Mouse (Mus musculus): ENCODE data around the gene Alk. TPM values are rescaled to one million over a fixed set of nuclear protein-coding genes. Genes with fewer than 3 reads are reported as not detected.

The Alk gene
- polyA plus RNA-seq, 1 experiment from 2014 or later: 0.05 TPM

DNA sequence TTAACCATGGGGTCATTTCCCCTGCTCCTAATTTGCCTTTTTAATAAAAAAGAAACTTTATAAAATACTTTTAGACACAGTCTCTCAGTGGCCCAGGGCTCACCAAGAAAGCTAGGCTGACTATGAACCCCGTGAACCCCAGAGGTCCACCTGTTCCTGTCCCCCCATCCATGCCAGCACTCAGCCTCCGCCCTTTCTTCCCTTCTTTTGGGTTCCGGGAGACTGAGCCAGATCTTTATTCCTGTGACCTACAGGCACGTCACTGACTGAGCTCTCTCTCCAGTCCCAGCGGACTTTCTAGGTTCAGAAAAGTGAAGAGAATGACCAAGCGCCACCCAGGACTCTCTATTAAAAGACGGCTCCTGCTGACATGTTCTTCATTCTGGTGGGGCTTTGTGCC is 728.9 kb downstream of the Alk start:
- 64% methylated on average over 7 of the region's 7 CpGs for WGBS
- no peak for ATAC-seq (replicated peaks; ENCODE audit: extremely low read depth, insufficient read depth, low FRiP score)
- H3K27me3 ChIP-seq (ENCODE audit: control insufficient read depth, insufficient read depth, low read length): no peaks in the 10 kb centered on the region
- no peaks in the 10 kb centered on the region for H3K4me1 ChIP-seq (ENCODE audit: control insufficient read depth, insufficient read depth, low read length)
- no peak overlapping the region for H3K4me2 ChIP-seq (ENCODE audit: low read depth, low read length)
- no peak overlapping the region for H3K4me3 ChIP-seq (ENCODE audit: low read length)
- H3K27ac ChIP-seq (ENCODE audit: low read length): no peak overlapping the region
- H3K36me3 ChIP-seq (ENCODE audit: control insufficient read depth, insufficient read depth): no peaks in the 10 kb centered on the region
- no peaks in the 10 kb centered on the region for H3K9me3 ChIP-seq (replicated peaks; ENCODE audit: control insufficient read depth, low read length)
- no peak overlapping the region for H3K9ac ChIP-seq (ENCODE audit: low read length)

DNA sequence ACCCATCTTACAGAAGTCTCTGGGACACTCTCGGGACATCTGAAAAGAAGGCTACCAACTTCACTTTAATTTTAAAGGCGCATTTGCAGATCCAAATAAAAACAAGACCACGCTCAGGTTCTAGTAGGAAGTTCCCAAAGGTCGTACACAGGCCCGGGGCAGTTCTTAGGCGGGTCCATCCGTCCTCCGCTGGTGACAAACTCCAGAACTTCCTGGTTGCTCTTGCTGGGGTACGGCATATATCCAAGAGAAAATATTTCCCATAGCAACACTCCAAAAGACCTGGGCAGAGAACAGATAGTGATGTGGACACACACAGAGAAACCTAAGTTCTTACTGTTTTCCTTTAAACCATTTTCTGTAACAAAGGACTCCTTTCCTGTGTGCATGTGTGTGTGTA is 729.6 kb downstream of the Alk start:
- H3K4me2 ChIP-seq (ENCODE audit: low read depth, low read length): no peak overlapping the region
- WGBS: 71% methylated on average over 9 of the region's 9 CpGs
- peaks cover under 1% of the 10 kb centered on the region; the same call in 1 of the 2 replicates for H3K4me1 ChIP-seq (ENCODE audit: control insufficient read depth, insufficient read depth, low read length)
- no peaks in the 10 kb centered on the region for H3K9me3 ChIP-seq (replicated peaks; ENCODE audit: control insufficient read depth, low read length)
- H3K27ac ChIP-seq (ENCODE audit: low read length): no peak overlapping the region
- H3K36me3 ChIP-seq (ENCODE audit: control insufficient read depth, insufficient read depth): no peaks in the 10 kb centered on the region
- H3K9ac ChIP-seq (ENCODE audit: low read length): no peak overlapping the region
- ATAC-seq (replicated peaks; ENCODE audit: extremely low read depth, insufficient read depth, low FRiP score): no peak; the same call in 1 of the 2 replicates
- H3K4me3 ChIP-seq (ENCODE audit: low read length): no peak overlapping the region
- no peaks in the 10 kb centered on the region for H3K27me3 ChIP-seq (ENCODE audit: control insufficient read depth, insufficient read depth, low read length)

DNA sequence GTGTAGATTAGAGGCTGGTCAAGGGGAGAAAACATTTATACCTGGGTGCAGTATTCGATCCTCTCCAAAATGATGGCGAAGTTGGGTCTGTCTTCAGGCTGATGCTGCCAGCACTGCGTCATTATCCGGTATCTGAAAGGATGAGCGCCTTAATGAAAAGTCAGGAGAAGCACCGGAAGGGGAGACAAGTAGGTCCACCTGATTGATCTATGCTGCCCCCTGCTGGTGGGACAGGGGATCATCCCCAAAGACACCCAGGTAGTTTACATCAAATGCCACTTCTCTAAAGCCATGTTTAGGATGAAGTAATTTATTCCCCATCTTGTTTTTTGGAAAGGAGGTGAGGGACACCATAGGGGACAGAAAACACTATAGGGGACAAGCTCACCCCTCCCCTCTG is 730.4 kb downstream of the Alk start:
- Histone ChIP-seq H3K4me3 (ENCODE audit: low read length) (no peak overlapping the region), H3K27me3 (ENCODE audit: control insufficient read depth, insufficient read depth, low read length) (no peaks in the 10 kb centered on the region)
- no peak for ATAC-seq (replicated peaks; ENCODE audit: extremely low read depth, insufficient read depth, low FRiP score)

DNA sequence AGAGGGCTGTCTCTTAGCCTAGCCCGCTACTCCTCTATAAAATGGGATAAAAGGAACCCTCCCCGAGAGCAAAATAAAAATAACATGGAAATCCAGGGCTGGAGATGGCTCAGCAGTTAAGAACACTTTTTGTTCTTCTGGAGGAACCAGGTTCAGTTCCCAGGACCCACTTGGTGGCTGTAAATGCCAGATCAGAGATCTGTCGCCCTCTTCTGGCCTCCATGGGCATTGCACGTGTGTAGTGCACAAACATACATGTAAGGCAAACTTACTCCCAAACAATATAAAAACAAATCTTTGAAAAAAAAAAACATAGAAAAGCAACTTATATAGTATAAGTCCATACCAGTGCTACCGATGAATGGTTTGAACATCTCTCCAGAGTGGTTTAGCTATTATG is 731.5 kb downstream of the Alk start:
- no peaks in the 10 kb centered on the region; the same call in 1 of the 2 replicates for H3K27me3 ChIP-seq (ENCODE audit: control insufficient read depth, insufficient read depth, low read length)
- H3K9ac ChIP-seq (ENCODE audit: low read length): no peak overlapping the region
- H3K4me1 ChIP-seq (ENCODE audit: control insufficient read depth, insufficient read depth, low read length): peaks cover 2% of the 10 kb centered on the region; the same call in 1 of the 2 replicates
- WGBS: 60% methylated on average over 5 of the region's 5 CpGs
- H3K27ac ChIP-seq (ENCODE audit: low read length): no peak overlapping the region
- no peaks in the 10 kb centered on the region for H3K9me3 ChIP-seq (replicated peaks; ENCODE audit: control insufficient read depth, low read length)
- H3K36me3 ChIP-seq (ENCODE audit: control insufficient read depth, insufficient read depth): no peaks in the 10 kb centered on the region
- no peak for ATAC-seq (replicated peaks; ENCODE audit: extremely low read depth, insufficient read depth, low FRiP score)
- H3K4me3 ChIP-seq (ENCODE audit: low read length): no peak overlapping the region
- no peak overlapping the region for H3K4me2 ChIP-seq (ENCODE audit: low read depth, low read length)

More for the DNA sequence above, 730.4 kb downstream of the Alk start:
- Histone ChIP-seq H3K36me3 (ENCODE audit: control insufficient read depth, insufficient read depth) (no peaks in the 10 kb centered on the region), H3K9me3 (replicated peaks; ENCODE audit: control insufficient read depth, low read length) (no peaks in the 10 kb centered on the region), H3K9ac (ENCODE audit: low read length) (no peak overlapping the region), H3K4me1 (ENCODE audit: control insufficient read depth, insufficient read depth, low read length) (peaks cover 2% of the 10 kb centered on the region; the same call in 1 of the 2 replicates), H3K27ac (ENCODE audit: low read length) (no peak overlapping the region), H3K4me2 (ENCODE audit: low read depth, low read length) (peak overlapping the region; percentile 21; the same call in 1 of the 2 replicates)
- 36% methylated on average over 6 of the region's 6 CpGs for WGBS

DNA sequence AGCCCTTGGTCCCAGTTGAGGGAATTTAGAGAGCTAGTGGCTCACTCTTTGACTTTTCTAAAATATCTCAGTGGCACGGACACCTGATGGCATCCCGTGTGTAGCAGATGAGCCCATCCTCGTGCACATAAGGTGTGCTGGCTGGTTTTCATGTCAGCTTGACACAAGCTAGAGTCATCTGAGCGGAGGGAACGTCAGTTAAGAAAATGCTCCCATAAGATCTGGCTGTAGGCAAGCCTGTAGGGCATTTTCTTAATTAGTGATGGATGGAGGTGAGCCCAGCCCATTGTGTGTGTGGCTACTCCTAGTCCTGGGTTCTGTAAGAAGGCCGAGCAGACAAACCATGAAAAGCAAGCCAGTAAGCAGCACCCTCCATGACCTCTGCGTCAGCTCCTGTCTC is 732.4 kb downstream of the Alk start:
- no peaks in the 10 kb centered on the region for H3K36me3 ChIP-seq (ENCODE audit: control insufficient read depth, insufficient read depth)
- no peak for ATAC-seq (replicated peaks; ENCODE audit: extremely low read depth, insufficient read depth, low FRiP score)
- no peak overlapping the region for H3K9ac ChIP-seq (ENCODE audit: low read length)
- 76% methylated on average over 7 of the region's 7 CpGs for WGBS
- H3K4me3 ChIP-seq (ENCODE audit: low read length): no peak overlapping the region
- peaks cover 2% of the 10 kb centered on the region; the same call in 1 of the 2 replicates for H3K4me1 ChIP-seq (ENCODE audit: control insufficient read depth, insufficient read depth, low read length)
- no peaks in the 10 kb centered on the region for H3K9me3 ChIP-seq (replicated peaks; ENCODE audit: control insufficient read depth, low read length)
- no peak overlapping the region for H3K4me2 ChIP-seq (ENCODE audit: low read depth, low read length)
- no peak overlapping the region for H3K27ac ChIP-seq (ENCODE audit: low read length)
- H3K27me3 ChIP-seq (ENCODE audit: control insufficient read depth, insufficient read depth, low read length): no peaks in the 10 kb centered on the region; the same call in 1 of the 2 replicates

DNA sequence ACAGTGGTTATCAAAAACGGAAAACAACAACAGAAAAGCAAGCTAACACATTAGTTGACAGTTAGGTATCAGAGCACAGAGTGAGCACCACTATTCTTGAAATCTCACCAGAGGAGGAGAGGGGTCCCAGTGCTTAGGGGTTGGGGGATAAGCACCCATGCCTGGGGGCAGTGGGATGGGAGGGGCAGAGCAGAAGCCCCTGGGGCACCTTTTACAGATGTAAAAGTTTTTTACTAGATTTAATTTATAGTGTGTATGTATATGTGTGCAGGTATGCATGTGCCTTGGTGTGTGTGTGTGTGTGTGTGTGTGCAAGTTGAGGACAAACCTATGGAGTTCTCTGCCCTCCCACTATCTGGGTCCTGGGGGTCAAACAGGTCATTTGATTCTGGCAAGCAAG is 733.8 kb downstream of the Alk start:
- H3K4me1 ChIP-seq (ENCODE audit: control insufficient read depth, insufficient read depth, low read length): peaks cover 2% of the 10 kb centered on the region; the same call in 1 of the 2 replicates
- H3K4me3 ChIP-seq (ENCODE audit: low read length): no peak overlapping the region
- no peak for ATAC-seq (replicated peaks; ENCODE audit: extremely low read depth, insufficient read depth, low FRiP score)
- no peaks in the 10 kb centered on the region; the same call in 1 of the 2 replicates for H3K27me3 ChIP-seq (ENCODE audit: control insufficient read depth, insufficient read depth, low read length)
- WGBS: 71% methylated on average over 1 of the region's 1 CpGs
- no peak overlapping the region for H3K4me2 ChIP-seq (ENCODE audit: low read depth, low read length)
- H3K9me3 ChIP-seq (replicated peaks; ENCODE audit: control insufficient read depth, low read length): no peaks in the 10 kb centered on the region
- H3K27ac ChIP-seq (ENCODE audit: low read length): no peak overlapping the region
- no peaks in the 10 kb centered on the region for H3K36me3 ChIP-seq (ENCODE audit: control insufficient read depth, insufficient read depth)
- H3K9ac ChIP-seq (ENCODE audit: low read length): no peak overlapping the region

DNA sequence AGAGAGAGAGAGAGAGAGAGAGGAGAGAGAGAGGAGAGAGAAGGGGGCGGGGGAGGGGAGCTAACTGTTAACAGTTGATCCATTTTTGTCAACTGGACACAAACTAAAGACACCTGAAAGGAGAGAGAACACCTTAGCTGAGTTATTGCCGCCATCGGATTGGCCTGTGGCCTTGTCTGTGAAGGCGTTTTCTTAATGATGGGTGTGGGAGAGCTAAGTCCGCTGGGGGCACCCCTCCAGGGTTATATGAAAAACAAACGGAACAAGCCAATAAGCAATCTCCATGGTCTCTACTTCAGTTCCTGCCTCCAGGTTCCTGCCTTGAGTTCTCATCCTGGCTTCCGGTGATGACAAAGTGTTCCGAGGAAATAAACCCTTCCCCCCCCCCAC is 734.2 kb downstream of the Alk start:
- no peak overlapping the region for H3K9ac ChIP-seq (ENCODE audit: low read length)
- WGBS: 85% methylated on average over 8 of the region's 8 CpGs
- no peak overlapping the region for H3K27ac ChIP-seq (ENCODE audit: low read length)
- H3K27me3 ChIP-seq (ENCODE audit: control insufficient read depth, insufficient read depth, low read length): no peaks in the 10 kb centered on the region; the same call in 1 of the 2 replicates
- no peak overlapping the region for H3K4me2 ChIP-seq (ENCODE audit: low read depth, low read length)
- peaks cover 2% of the 10 kb centered on the region; the same call in 1 of the 2 replicates for H3K4me1 ChIP-seq (ENCODE audit: control insufficient read depth, insufficient read depth, low read length)
- no peaks in the 10 kb centered on the region for H3K36me3 ChIP-seq (ENCODE audit: control insufficient read depth, insufficient read depth)
- no peaks in the 10 kb centered on the region for H3K9me3 ChIP-seq (replicated peaks; ENCODE audit: control insufficient read depth, low read length)
- H3K4me3 ChIP-seq (ENCODE audit: low read length): no peak overlapping the region
- ATAC-seq (replicated peaks; ENCODE audit: extremely low read depth, insufficient read depth, low FRiP score): no peak

DNA sequence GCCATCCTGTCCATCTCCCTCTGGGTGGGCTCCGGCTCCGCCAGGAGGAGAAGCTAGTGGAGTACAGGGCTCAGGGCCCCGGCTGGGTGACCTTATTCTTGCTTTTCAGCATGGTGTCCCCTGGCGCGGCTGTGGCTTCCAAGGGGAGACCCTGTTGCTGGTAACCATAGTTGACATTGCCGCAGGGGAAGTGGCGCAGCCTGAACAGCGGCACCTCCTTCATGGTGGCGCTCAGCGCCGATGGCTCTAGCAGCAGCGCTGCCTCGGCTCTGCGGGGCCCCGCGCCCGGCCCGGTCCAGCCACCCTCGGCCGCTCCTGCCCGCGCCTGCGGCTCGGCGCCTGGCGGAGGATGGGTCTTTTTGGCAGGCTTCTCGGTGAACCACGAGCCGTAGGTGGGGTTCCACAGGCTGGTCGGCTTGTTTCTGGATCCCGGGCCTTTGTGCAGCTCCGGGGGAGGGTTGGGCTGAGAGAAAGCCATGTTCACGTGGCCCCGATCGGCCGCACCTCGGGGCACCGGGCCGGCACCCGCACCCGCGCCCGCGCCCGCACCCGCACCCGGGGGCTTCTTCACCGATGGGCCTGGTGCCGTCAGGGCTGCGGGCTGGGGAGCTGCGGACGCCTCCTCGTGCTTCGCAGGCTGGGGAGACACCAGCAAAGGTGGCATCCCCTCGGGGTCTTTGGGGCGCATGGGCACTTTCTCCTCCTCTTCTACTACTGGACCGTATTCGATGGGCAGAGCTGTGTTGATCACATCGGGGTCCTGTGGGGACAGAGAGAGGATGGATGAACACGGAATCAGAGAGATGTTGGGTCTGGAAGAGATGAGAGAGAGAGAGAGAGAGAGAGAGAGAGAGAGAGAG is 734.8 kb downstream of the Alk start:
- peak; percentile 77 for ATAC-seq (replicated peaks; ENCODE audit: extremely low read depth, insufficient read depth, low FRiP score)
- H3K4me2 ChIP-seq (ENCODE audit: low read depth, low read length): peak overlapping the region; percentile 95
- 6% methylated on average over 56 of the region's 60 CpGs for WGBS
- H3K4me1 ChIP-seq (ENCODE audit: control insufficient read depth, insufficient read depth, low read length): peaks cover 2% of the 10 kb centered on the region; the same call in 1 of the 2 replicates
- no peaks in the 10 kb centered on the region; the same call in 1 of the 2 replicates for H3K27me3 ChIP-seq (ENCODE audit: control insufficient read depth, insufficient read depth, low read length)
- H3K9me3 ChIP-seq (replicated peaks; ENCODE audit: control insufficient read depth, low read length): no peaks in the 10 kb centered on the region
- H3K9ac ChIP-seq (ENCODE audit: low read length): peak overlapping the region; percentile 85
- H3K36me3 ChIP-seq (ENCODE audit: control insufficient read depth, insufficient read depth): no peaks in the 10 kb centered on the region
- peak overlapping the region; percentile 66 for H3K4me3 ChIP-seq (ENCODE audit: low read length)
- no peak overlapping the region for H3K27ac ChIP-seq (ENCODE audit: low read length)

DNA sequence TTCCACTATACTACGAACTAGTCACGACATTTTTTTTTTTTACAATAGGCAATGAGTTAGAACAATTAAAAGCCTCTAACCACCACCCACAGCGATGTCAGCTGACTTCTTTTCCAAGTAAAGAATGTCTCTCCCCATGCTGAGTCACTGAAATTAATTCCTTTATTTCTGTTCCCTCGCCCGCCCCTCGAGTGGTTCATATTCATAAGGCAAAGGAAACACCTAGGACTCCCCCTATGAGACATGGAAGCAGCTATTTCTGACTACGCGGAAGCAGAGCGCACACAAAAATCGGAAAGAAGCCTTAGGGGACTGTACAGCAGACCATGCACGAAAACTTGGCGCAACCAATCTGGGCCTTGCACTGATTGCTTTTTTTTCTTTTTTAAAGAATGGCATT is 735.6 kb downstream of the Alk start:
- Histone ChIP-seq H3K9me3 (replicated peaks; ENCODE audit: control insufficient read depth, low read length) (no peaks in the 10 kb centered on the region), H3K9ac (ENCODE audit: low read length) (no peak overlapping the region), H3K27ac (ENCODE audit: low read length) (no peak overlapping the region), H3K4me1 (ENCODE audit: control insufficient read depth, insufficient read depth, low read length) (peaks cover 5% of the 10 kb centered on the region; the same call in 1 of the 2 replicates), H3K36me3 (ENCODE audit: control insufficient read depth, insufficient read depth) (no peaks in the 10 kb centered on the region), H3K4me3 (ENCODE audit: low read length) (no peak overlapping the region), H3K4me2 (ENCODE audit: low read depth, low read length) (peak overlapping the region; percentile 95), H3K27me3 (ENCODE audit: control insufficient read depth, insufficient read depth, low read length) (no peaks in the 10 kb centered on the region; the same call in 1 of the 2 replicates)
- no peak for ATAC-seq (replicated peaks; ENCODE audit: extremely low read depth, insufficient read depth, low FRiP score)
- 87% methylated on average over 12 of the region's 12 CpGs for WGBS

All from heart, embryonic 16.5 days (tissue).